Mouse (Mus musculus) heart, adult 2 months (tissue): ENCODE measurements around the gene Yap1. TPM values are rescaled to one million over a fixed set of nuclear protein-coding genes. Genes with fewer than 3 reads are reported as not detected.

ENCODE experiments used
- DNase-seq, 2 experiments: peaks; one replicate each; pipeline ENCODE4 v3.0.0; 2021
- H3K27ac ChIP-seq: fragments of 200-600 bp; 2 replicates; pipeline ENCODE4 v1.8.1; 2022
- H3K27me3 ChIP-seq: fragments of 200-500 bp; 2 replicates; pipeline ENCODE4 v1.6.1; 2012; ENCODE audit warnings: mild to moderate bottlenecking, low read length, inconsistent platforms, mixed read lengths; ENCODE audit not compliant: control insufficient read depth, insufficient read depth
- H3K36me3 ChIP-seq: fragments of 200-500 bp; 2 replicates; pipeline ENCODE4 v1.6.1; 2012; ENCODE audit warnings: low read length, inconsistent platforms; ENCODE audit not compliant: control insufficient read depth, insufficient read depth
- H3K4me1 ChIP-seq: fragments of 200-500 bp; 2 replicates; pipeline ENCODE4 v1.6.1; 2011; ENCODE audit warnings: low read length; ENCODE audit not compliant: control insufficient read depth, insufficient read depth
- H3K4me3 ChIP-seq: fragments of 200-600 bp; 2 replicates; pipeline ENCODE4 v1.8.1; 2022
- H3K79me2 ChIP-seq: fragments of 200-500 bp; replicated peaks from 2 replicates; pipeline ENCODE4 v1.6.1; 2012; ENCODE audit warnings: mild to moderate bottlenecking, inconsistent platforms, low read length, moderate library complexity, mixed read lengths; ENCODE audit not compliant: control insufficient read depth, insufficient read depth
- H3K9ac ChIP-seq: fragments of 200-500 bp; 2 replicates; pipeline ENCODE4 v1.6.1; 2012; ENCODE audit warnings: low read depth, mild to moderate bottlenecking, control low read depth, inconsistent platforms, low read length, mixed read lengths
- CTCF ChIP-seq: fragments of 200-600 bp; IDR thresholded peaks from 2 replicates; pipeline ENCODE4 v1.8.1; 2022; ENCODE audit warnings: antibody characterized with exemption, mild to moderate bottlenecking, moderate library complexity
- EP300 ChIP-seq: fragments of 200-500 bp; IDR thresholded peaks from 2 replicates; pipeline ENCODE4 v1.6.1; 2011; ENCODE audit warnings: low read depth, low read length, control low read depth; ENCODE audit not compliant: insufficient read depth
- POLR2A ChIP-seq: fragments of 200-500 bp; IDR thresholded peaks from 2 replicates; pipeline ENCODE4 v1.6.1; 2011; ENCODE audit warnings: mild to moderate bottlenecking, low read depth, low read length, control low read depth; ENCODE audit not compliant: insufficient read depth
- WGBS: fragments of 180-500 bp; shearing (Covaris S2); methylation state at CpG from one replicate; pipeline ENCODE4 v1.1.7; 2018; 5-methylcytosine and 5-hydroxymethylcytosine counted together
- intact Hi-C: fragments of 180-260 bp; cut with DNase I; formaldehyde crosslinking; loops from one replicate; pipeline ENCODE4 v1.15.1; 2025
- long read RNA-seq: library from polyadenylated mRNA; stranded (forward); transcript quantifications from one replicate; pipeline ENCODE4 v2.0.0, GENCODE M21; 2021
- polyA plus RNA-seq: library from polyadenylated mRNA; depleted of rRNA; stranded (reverse); fragments of >200 nt; gene quantifications from 2 replicates; pipeline ENCODE4 v1.2.3, GENCODE M21; 2012; rRNA removed
- total RNA-seq, 2 experiments: library from RNA; stranded (reverse); gene quantifications; 2 replicates each; pipeline ENCODE4 v1.2.3; 2021

Gene Yap1
- total RNA-seq (10 to 100 TPM; 70.7 to 71.9 TPM), polyA plus RNA-seq (37.9 and 51.1 TPM in 2 replicates)
- long read RNA-seq, full-length matches to known transcripts, result 13 of 26 reads
- long read RNA-seq, partial matches to known transcripts, result 0 of 26 reads
- long read RNA-seq, other reads (novel, unspliced or antisense), result 13 of 26 reads

- Histone ChIP-seq H3K36me3 (peaks cover 20% of the 10 kb centered on the region), H3K27ac (peak within 1 kb of the TSS; percentile 83), H3K79me2 (no peaks in the 10 kb centered on the region; the same call in 1 of the 2 replicates), H3K4me3 (peak within 1 kb of the TSS; percentile 90), H3K4me1 (peaks cover 2% of the 10 kb centered on the region), H3K27me3 (no peaks in the 10 kb centered on the region), H3K9ac (peak within 1 kb of the TSS; percentile 94)
- DNase-seq, result peak; percentile 93 to 95
- 2% methylated on average over 78 of the region's 79 CpGs for WGBS
- no peak for TF ChIP-seq CTCF
- TF ChIP-seq EP300, result no peak
- TF ChIP-seq POLR2A, result peak; percentile 67
- intact Hi-C loops, result loop anchor here (5.0 to 10.0 kb wide), 7 partner anchors 38 to 240 kb away; partner anchors contain the start of genes Birc2, Cep126, Cfap300 and Tmem123
Measured at GRCm38 (mm10) chr9:8004370-8004991, at the start of gene Yap1. Gene Yap1 (minus strand): TSS chr9:8004596.

GRCm38 (mm10) chr9:8043044-8043387 is 38.6 kb upstream of the Yap1 start:
- no peaks in the 10 kb centered on the region for H3K36me3 ChIP-seq
- H3K4me1 ChIP-seq, result peaks cover 1% of the 10 kb centered on the region; the same call in 1 of the 2 replicates
- no peak for DNase-seq
- WGBS, result 4% methylated on average over 5 of the region's 5 CpGs
- H3K4me3 ChIP-seq, result peak overlapping the region; percentile 73
- H3K9ac ChIP-seq, result peak overlapping the region; percentile 35
- H3K27me3 ChIP-seq, result no peaks in the 10 kb centered on the region
- H3K79me2 ChIP-seq, result no peaks in the 10 kb centered on the region
- intact Hi-C loops, result loop anchor here (5.0 kb wide), 2 partner anchors 41 to 101 kb away; partner anchors contain the start of gene Yap1
- H3K27ac ChIP-seq, result peak overlapping the region; percentile 83
- TF ChIP-seq POLR2A (no peak), CTCF (no peak), EP300 (no peak)

- H3K36me3 ChIP-seq, result no peaks in the 10 kb centered on the region
- peak within 1 kb of the TSS; percentile 78 for H3K9ac ChIP-seq
- peak; percentile 96 to 97 for DNase-seq
- no peaks in the 10 kb centered on the region for H3K27me3 ChIP-seq
- H3K27ac ChIP-seq, result peak within 1 kb of the TSS; percentile 83
- intact Hi-C loops, result loop anchor here (1.0 to 5.0 kb wide), 3 partner anchors 40 to 100 kb away; partner anchors contain the start of genes Cep126 and Yap1
- under 1% methylated on average over 39 of the region's 39 CpGs for WGBS
- H3K4me1 ChIP-seq, result peaks cover 1% of the 10 kb centered on the region; the same call in 1 of the 2 replicates
- TF ChIP-seq POLR2A (peak; percentile 82), CTCF (no peak)
- no peaks in the 10 kb centered on the region for H3K79me2 ChIP-seq
- peak within 1 kb of the TSS; percentile 73 for H3K4me3 ChIP-seq
Measured at GRCm38 (mm10) chr9:8042338-8043043, 38.1 kb upstream of the Yap1 start, which contains the start of gene Cfap300. Gene Cfap300 (minus strand): TSS chr9:8042823.

- intact Hi-C loops, result no loop called here
- DNase-seq, result no peak
- H3K79me2 ChIP-seq, result no peaks in the 10 kb centered on the region
- H3K4me1 ChIP-seq, result no peaks in the 10 kb centered on the region
- H3K36me3 ChIP-seq, result no peaks in the 10 kb centered on the region
- 23% methylated on average over 7 of the region's 7 CpGs for WGBS
- TF ChIP-seq POLR2A (no peak), EP300 (no peak), CTCF (no peak)
- no peak overlapping the region for H3K27ac ChIP-seq
- H3K9ac ChIP-seq, result no peak overlapping the region
- H3K4me3 ChIP-seq, result no peak overlapping the region
- H3K27me3 ChIP-seq, result no peaks in the 10 kb centered on the region
Measured at GRCm38 (mm10) chr9:8035546-8035945, 31.1 kb upstream of the Yap1 start.

- intact Hi-C loops, result no loop called here
- DNase-seq, result no peak
- TF ChIP-seq EP300, result no peak
- TF ChIP-seq POLR2A, result no peak
- TF ChIP-seq CTCF, result no peak
- Histone ChIP-seq H3K36me3 (no peaks in the 10 kb centered on the region), H3K27ac (no peak overlapping the region), H3K27me3 (no peaks in the 10 kb centered on the region), H3K4me3 (no peak overlapping the region), H3K4me1 (no peaks in the 10 kb centered on the region), H3K9ac (no peak overlapping the region), H3K79me2 (no peaks in the 10 kb centered on the region)
- 68% methylated on average over 4 of the region's 4 CpGs for WGBS
Measured at GRCm38 (mm10) chr9:8035091-8035490, 30.7 kb upstream of the Yap1 start.

- DNase-seq, result no peak
- no peak for TF ChIP-seq POLR2A
- no peak for TF ChIP-seq EP300
- no peak for TF ChIP-seq CTCF
- H3K27ac ChIP-seq, result no peak overlapping the region
- intact Hi-C loops, result no loop called here
- H3K4me3 ChIP-seq, result no peak overlapping the region
- no peak overlapping the region for H3K9ac ChIP-seq
- WGBS, result 73% methylated on average over 1 of the region's 1 CpGs
- no peaks in the 10 kb centered on the region for H3K79me2 ChIP-seq
- no peaks in the 10 kb centered on the region for H3K36me3 ChIP-seq
- no peaks in the 10 kb centered on the region for H3K27me3 ChIP-seq
- H3K4me1 ChIP-seq, result no peaks in the 10 kb centered on the region
Measured at GRCm38 (mm10) chr9:8034143-8034542, 29.7 kb upstream of the Yap1 start.
